In the genomic region with DNA sequence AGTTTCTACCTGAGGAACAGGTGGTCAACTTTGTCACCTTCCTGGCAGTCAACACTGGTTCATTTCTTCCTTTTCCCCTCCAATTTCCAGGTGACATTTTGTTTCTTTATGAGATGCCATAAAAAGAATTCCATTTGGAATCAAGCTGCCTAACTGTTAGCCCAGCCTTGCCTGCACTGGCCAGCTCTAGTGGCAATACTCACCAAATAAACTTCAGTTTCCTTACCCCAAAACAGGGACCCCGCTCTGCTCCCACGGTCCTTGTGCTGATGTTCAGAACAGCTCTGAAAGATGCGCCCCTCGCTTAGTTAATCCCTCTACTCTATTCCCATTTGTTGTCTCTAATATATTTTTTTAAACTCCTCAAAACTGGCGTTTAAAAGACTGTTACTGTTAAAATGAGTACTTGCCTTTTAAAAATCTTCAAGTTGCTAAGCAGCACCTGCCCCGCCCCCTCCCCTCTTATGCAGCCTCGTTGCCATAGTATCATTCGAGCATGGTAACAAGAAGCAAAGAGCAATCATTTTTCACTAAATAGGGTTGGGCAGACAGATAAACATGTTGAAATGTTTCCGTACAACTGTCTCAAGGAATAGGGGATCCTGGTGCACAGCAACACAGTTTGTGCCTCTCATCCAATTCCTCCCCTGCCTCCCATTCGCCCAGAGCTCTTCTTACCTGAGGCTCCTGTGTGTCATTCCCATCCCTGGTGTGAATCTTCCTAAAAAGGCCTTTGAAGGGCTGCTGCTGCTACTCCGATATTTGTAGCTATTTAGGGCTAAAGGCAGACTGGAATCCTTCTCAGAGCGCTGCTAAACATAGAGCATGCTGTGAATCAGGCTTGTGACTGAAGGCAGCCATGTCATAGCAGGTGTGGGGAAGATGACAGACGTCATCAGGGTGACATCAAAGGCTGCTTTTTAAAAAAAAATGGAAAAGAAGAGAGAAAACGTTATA, we compare ENCODE assay signal across 16 mouse cellular contexts.
DNase-seq lines count a peak whose midpoint lies in the region; ATAC-seq and TF ChIP-seq lines count a peak whose summit lies in the region.
"Had no signal": no experiment of that assay in that cellular context is flagged by ENCODE, and none has a peak within 500 bp of the region (broad histone marks: within the 10 kb centered on the region; RNA-seq: fewer than 3 reads in every experiment).

No protein-coding gene starts in this region.

- H3K9ac ChIP-seq in forebrain, embryonic 16.5 days (replicated peaks; ENCODE audit: low read depth, low read length) = no peak overlapping the region
- H3K9ac ChIP-seq in heart, embryonic 15.5 days = no peak overlapping the region
- H3K9ac ChIP-seq: liver, embryonic 12.5 days; neural tube, embryonic 12.5 days had no signal

- H3K4me2 ChIP-seq in forebrain, embryonic 16.5 days (ENCODE audit: low read length) = no peak overlapping the region
- H3K4me2 ChIP-seq in heart, embryonic 15.5 days = peak overlapping the region; percentile 15; the same call in 1 of the 2 replicates
- H3K4me2 ChIP-seq: liver, embryonic 12.5 days; neural tube, embryonic 12.5 days had no signal

- no peak overlapping the region for H3K27ac ChIP-seq in forebrain, embryonic 16.5 days (ENCODE audit: low read length)
- H3K27ac ChIP-seq in forebrain, embryonic 10.5 days = no peak overlapping the region
- 0 out of 2 replicates have a peak overlapping the region, but pooled peaks have one; percentile 40 for H3K27ac ChIP-seq in heart, embryonic 15.5 days
- peak overlapping the region; percentile 63 for H3K27ac ChIP-seq in left cerebral cortex, adult 2 months
- H3K27ac ChIP-seq: liver, embryonic 12.5 days; neural tube, embryonic 12.5 days had no signal

- no peaks in the 10 kb centered on the region for H3K9me3 ChIP-seq in forebrain, embryonic 16.5 days (ENCODE audit: control insufficient read depth, low read length)
- H3K9me3 ChIP-seq in forebrain, embryonic 10.5 days = no peaks in the 10 kb centered on the region
- no peaks in the 10 kb centered on the region for H3K9me3 ChIP-seq in heart, embryonic 15.5 days (replicated peaks)
- H3K9me3 ChIP-seq: liver, embryonic 12.5 days; neural tube, embryonic 12.5 days had no signal

- TF ChIP-seq POLR2A in brain, embryonic 14.5 days (IDR thresholded peaks at IDR 0.05; ENCODE audit: borderline replicate concordance, extremely low read depth, insufficient read depth, insufficient read length, poor library complexity, severe bottlenecking) = no peak

- peak; percentile 23; the same call in 1 of the 2 replicates for ATAC-seq in forebrain, embryonic 16.5 days
- ATAC-seq in heart, embryonic 15.5 days (replicated peaks; ENCODE audit: insufficient number of reproducible peaks, insufficient read depth, low FRiP score, low read depth) = no peak
- ATAC-seq: liver, embryonic 12.5 days; Patski had no signal

- no peak for DNase-seq in forebrain, embryonic 10.5 days (ENCODE audit: extremely low spot score, low spot score)
- DNase-seq in heart, adult 9 months (ENCODE audit: low spot score in 2 of 2) = no peak
- peak; percentile 26 to 33 for DNase-seq in left cerebral cortex, adult 2 months (ENCODE audit: extremely low spot score in 1 of 2, low spot score in 2 of 2)
- no peak for DNase-seq in left cerebral cortex, postnatal 14 days (ENCODE audit: low spot score in 2 of 2)
- peak; percentile 70 for DNase-seq in brain, embryonic 14.5 days (ENCODE audit: low read depth)
- DNase-seq in thymus, postnatal 25 days = no peak
- DNase-seq: cerebellum, adult 9-10 months; embryo, embryonic 11 days; kidney, adult 8-10 months; left cerebral cortex, postnatal 4 days; thymus, adult 18-20 months had no signal

- no peak overlapping the region for H3K4me3 ChIP-seq in forebrain, embryonic 16.5 days (replicated peaks; ENCODE audit: low read length)
- no peak overlapping the region for H3K4me3 ChIP-seq in forebrain, embryonic 10.5 days
- no peak overlapping the region for H3K4me3 ChIP-seq in heart, embryonic 15.5 days
- no peak overlapping the region for H3K4me3 ChIP-seq in left cerebral cortex, adult 2 months
- H3K4me3 ChIP-seq: liver, embryonic 12.5 days; neural tube, embryonic 12.5 days had no signal

- H3K27me3 ChIP-seq in forebrain, embryonic 16.5 days (replicated peaks; ENCODE audit: control insufficient read depth, insufficient read depth, low read length) = no peaks in the 10 kb centered on the region
- peaks cover 6% of the 10 kb centered on the region for H3K27me3 ChIP-seq in forebrain, embryonic 10.5 days (ENCODE audit: poor library complexity, severe bottlenecking)
- no peaks in the 10 kb centered on the region for H3K27me3 ChIP-seq in heart, embryonic 15.5 days
- H3K27me3 ChIP-seq: liver, embryonic 12.5 days; neural tube, embryonic 12.5 days; Patski had no signal

- intact Hi-C loops in left cerebral cortex, adult 2 months (cut with DNase I) = no loop called here
- intact Hi-C loops in left cerebral cortex, postnatal 14 days (cut with DNase I) = no loop called here

- TF ChIP-seq CTCF in left cerebral cortex, adult 2 months (IDR thresholded peaks at IDR 0.05) = no peak
- no peak for TF ChIP-seq CTCF in brain, embryonic 14.5 days (IDR thresholded peaks at IDR 0.05; ENCODE audit: borderline replicate concordance, extremely low read depth, insufficient read depth, insufficient read length)

- peaks cover 18% of the 10 kb centered on the region for H3K4me1 ChIP-seq in forebrain, embryonic 16.5 days (replicated peaks; ENCODE audit: control insufficient read depth, insufficient read depth, low read length)
- peaks cover 35% of the 10 kb centered on the region for H3K4me1 ChIP-seq in forebrain, embryonic 10.5 days
- peaks cover 15% of the 10 kb centered on the region for H3K4me1 ChIP-seq in heart, embryonic 15.5 days (replicated peaks)
- H3K4me1 ChIP-seq: liver, embryonic 12.5 days had no signal

- H3K36me3 ChIP-seq in forebrain, embryonic 16.5 days (ENCODE audit: control insufficient read depth, insufficient read depth) = no peaks in the 10 kb centered on the region
- no peaks in the 10 kb centered on the region for H3K36me3 ChIP-seq in forebrain, embryonic 10.5 days (replicated peaks)
- H3K36me3 ChIP-seq in heart, embryonic 15.5 days = no peaks in the 10 kb centered on the region
- H3K36me3 ChIP-seq: liver, embryonic 12.5 days; neural tube, embryonic 12.5 days had no signal

- WGBS in forebrain, embryonic 16.5 days = 65% methylated on average over 14 of the region's 14 CpGs
- 87% methylated on average over 14 of the region's 14 CpGs for WGBS in forebrain, embryonic 10.5 days
- WGBS in heart, embryonic 15.5 days = 60% methylated on average over 14 of the region's 14 CpGs

Comparison
In these comparisons a context has a peak if more than half of its experiments do, and no peak if none do; other contexts are left out.
1. DNase-seq: peak in left cerebral cortex, adult 2 months (2 of 2) and brain, embryonic 14.5 days (single experiment); none in forebrain, embryonic 10.5 days (single experiment), heart, adult 9 months (0 of 2), left cerebral cortex, postnatal 14 days (0 of 2) and thymus, postnatal 25 days (single experiment).
2. H3K27ac ChIP-seq: peak in heart, embryonic 15.5 days (single experiment) and left cerebral cortex, adult 2 months (single experiment); none in forebrain, embryonic 16.5 days (single experiment) and forebrain, embryonic 10.5 days (single experiment).